Mouse (Mus musculus) liver, adult 2 months (tissue): Measurements from ENCODE around the gene Gm3636.
"Not testable (repeated sequence)": the region's sequence is repeated elsewhere in the genome, so short reads cannot be mapped to it uniquely, and the experiment has no call there.

Experiments used
- CTCF ChIP-seq: fragments of 200-500 bp; IDR thresholded peaks from 2 replicates; pipeline ENCODE4 v1.5.1; 2011; ENCODE audit warnings: low read depth, low read length, control low read depth
- POLR2A ChIP-seq: fragments of 200-500 bp; IDR thresholded peaks from 2 replicates; pipeline ENCODE4 v1.6.1; 2011; ENCODE audit warnings: low read length, control low read depth; ENCODE audit not compliant: insufficient read depth; ENCODE audit errors: extremely low read depth

DNA sequence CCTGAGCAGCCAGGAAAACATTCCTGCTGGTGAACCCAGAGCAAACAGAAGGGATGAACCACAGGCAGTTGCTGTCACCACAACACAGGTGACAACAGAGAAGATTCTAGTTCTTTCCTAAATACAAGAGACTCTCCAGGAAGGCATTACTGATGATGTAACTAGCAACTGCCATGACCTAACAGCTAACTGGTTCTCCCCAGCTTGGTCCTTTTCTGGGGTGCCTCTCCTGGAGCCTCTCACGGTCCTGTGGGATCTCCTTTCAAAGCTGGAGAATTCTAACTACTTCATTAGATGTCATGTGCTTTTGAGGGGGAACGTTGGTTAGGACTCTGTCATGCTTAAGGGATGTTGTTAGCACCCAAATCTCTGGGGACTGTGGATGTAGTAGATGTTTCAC is 22.0 kb downstream of the Gm3636 start, which contains the start of gene Gm8050:
- TF ChIP-seq CTCF, POLR2A: not testable (repeated sequence)
